7 mouse cellular contexts compared by ENCODE assay signal in the genomic region with DNA sequence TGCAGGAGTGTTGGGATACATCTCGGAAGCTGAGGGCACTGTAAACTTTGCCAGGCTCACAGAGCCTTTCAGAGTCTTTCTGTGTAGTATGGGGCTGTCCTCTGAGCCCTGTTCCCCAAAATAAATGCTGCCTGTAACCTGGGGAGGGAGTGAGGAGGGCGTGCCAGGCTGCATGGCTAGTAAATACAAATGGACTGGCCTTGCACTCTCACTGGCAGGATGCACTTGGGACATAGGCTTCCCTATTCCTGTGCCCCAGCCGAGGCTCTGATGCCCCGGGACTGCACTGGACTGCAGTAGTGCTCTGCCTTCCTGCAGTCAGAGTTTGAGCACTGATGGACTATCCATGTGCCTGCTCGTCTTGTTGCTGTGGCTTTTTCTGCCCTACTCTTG. TPM values are rescaled to one million over a fixed set of nuclear protein-coding genes. Genes with fewer than 3 reads are reported as not detected.
A peak's percentile ranks its signal among the peaks of the same experiment; 100 is the strongest.
DNase-seq lines count a peak whose midpoint lies in the region; ATAC-seq and TF ChIP-seq lines count a peak whose summit lies in the region.

No protein-coding gene starts in this region.

- peak overlapping the region; percentile 99 for H3K27ac ChIP-seq in spleen, adult 2 months (ENCODE audit: insufficient read depth, low read length)
- H3K27ac ChIP-seq in forebrain, postnatal 0 days (ENCODE audit: low read depth, low read length): peak overlapping the region; percentile 90
- peak overlapping the region; percentile 82 for H3K27ac ChIP-seq in liver, embryonic 12.5 days
- H3K27ac ChIP-seq in stomach, postnatal 0 days (replicated peaks): peak overlapping the region; percentile 99

- no peaks in the 10 kb centered on the region for H3K27me3 ChIP-seq in spleen, adult 2 months (ENCODE audit: control insufficient read depth, insufficient read depth, low read length)
- no peaks in the 10 kb centered on the region for H3K27me3 ChIP-seq in forebrain, postnatal 0 days (ENCODE audit: insufficient read depth, low read length)
- H3K27me3 ChIP-seq in liver, embryonic 12.5 days (replicated peaks): no peaks in the 10 kb centered on the region
- no peaks in the 10 kb centered on the region for H3K27me3 ChIP-seq in stomach, postnatal 0 days (ENCODE audit: control insufficient read depth, insufficient read depth, low read length)

- ATAC-seq in forebrain, postnatal 0 days: no peak
- no peak for ATAC-seq in liver, embryonic 12.5 days
- no peak for ATAC-seq in stomach, postnatal 0 days (ENCODE audit: low FRiP score, low TSS enrichment)
- ATAC-seq in cerebellum, adult (ENCODE audit: insufficient number of reproducible peaks, low FRiP score, low TSS enrichment): no peak

- no peak for TF ChIP-seq POLR2A in spleen, adult 2 months (IDR thresholded peaks at IDR 0.05; ENCODE audit: low read depth, low read length)

- peaks cover 25% of the 10 kb centered on the region for H3K4me1 ChIP-seq in spleen, adult 2 months (ENCODE audit: control insufficient read depth, insufficient read depth, insufficient read length)
- H3K4me1 ChIP-seq in forebrain, postnatal 0 days (ENCODE audit: insufficient read depth): peaks cover 19% of the 10 kb centered on the region
- H3K4me1 ChIP-seq in liver, embryonic 12.5 days: peaks cover 70% of the 10 kb centered on the region
- H3K4me1 ChIP-seq in stomach, postnatal 0 days (replicated peaks; ENCODE audit: control insufficient read depth, insufficient read depth): peaks cover 27% of the 10 kb centered on the region

- H3K36me3 ChIP-seq in spleen, adult 2 months (ENCODE audit: control insufficient read depth, insufficient read depth, low read length): peaks cover 21% of the 10 kb centered on the region
- H3K36me3 ChIP-seq in forebrain, postnatal 0 days (ENCODE audit: insufficient read depth): peaks cover 62% of the 10 kb centered on the region
- peaks cover 99% of the 10 kb centered on the region for H3K36me3 ChIP-seq in liver, embryonic 12.5 days
- H3K36me3 ChIP-seq in stomach, postnatal 0 days (ENCODE audit: control insufficient read depth, insufficient read depth, low read length): peaks cover 30% of the 10 kb centered on the region; the same call in 1 of the 2 replicates

- TF ChIP-seq CTCF in spleen, adult 2 months (IDR thresholded peaks at IDR 0.05; ENCODE audit: extremely low read depth, insufficient read depth, insufficient read length, insufficient replicate concordance): no peak
- TF ChIP-seq CTCF in forebrain, postnatal 0 days (IDR thresholded peaks at IDR 0.05; ENCODE audit: low read depth): no peak
- no peak for TF ChIP-seq CTCF in stomach, postnatal 0 days (IDR thresholded peaks at IDR 0.05; ENCODE audit: low read depth)

- TF ChIP-seq EP300 in stomach, postnatal 0 days (optimal IDR thresholded peaks at IDR 0.05): no peak

- H3K4me2 ChIP-seq in forebrain, postnatal 0 days (ENCODE audit: low read depth): peak overlapping the region; percentile 39
- H3K4me2 ChIP-seq in liver, embryonic 12.5 days: peak overlapping the region; percentile 38
- peak overlapping the region; percentile 54 for H3K4me2 ChIP-seq in stomach, postnatal 0 days (replicated peaks; ENCODE audit: low read depth)

- H3K4me3 ChIP-seq in spleen, adult 2 months (ENCODE audit: extremely low read depth, insufficient read depth, insufficient read length): peak overlapping the region; percentile 22; the same call in 1 of the 2 replicates
- H3K4me3 ChIP-seq in forebrain, postnatal 0 days (ENCODE audit: low read depth, low read length): no peak overlapping the region
- peak overlapping the region; percentile 21; the same call in 1 of the 2 replicates for H3K4me3 ChIP-seq in liver, embryonic 12.5 days
- H3K4me3 ChIP-seq in stomach, postnatal 0 days (ENCODE audit: low read depth, low read length): peak overlapping the region; percentile 32

- 54% methylated on average over 5 of the region's 5 CpGs for WGBS in spleen, adult 2 months
- WGBS in forebrain, postnatal 0 days: 48% methylated on average over 5 of the region's 5 CpGs
- WGBS in liver, embryonic 12.5 days (ENCODE audit: insufficient replicate concordance): 71% methylated on average over 5 of the region's 5 CpGs
- WGBS in stomach, postnatal 0 days: 24% methylated on average over 5 of the region's 5 CpGs

- DNase-seq in spleen, adult 2 months (ENCODE audit: low read depth in 1 of 2, low spot score in 2 of 2): no peak
- DNase-seq in spleen, adult 12 weeks (ENCODE audit: low spot score): no peak
- no peak for DNase-seq in forebrain, postnatal 0 days
- DNase-seq in stomach, postnatal 0 days (ENCODE audit: low spot score): no peak
- no peak for DNase-seq in gastrocnemius, postnatal 4 days (ENCODE audit: low spot score in 2 of 2)

- no peaks in the 10 kb centered on the region for H3K9me3 ChIP-seq in forebrain, postnatal 0 days (ENCODE audit: low read length)
- H3K9me3 ChIP-seq in liver, embryonic 12.5 days (replicated peaks): no peaks in the 10 kb centered on the region
- no peaks in the 10 kb centered on the region for H3K9me3 ChIP-seq in stomach, postnatal 0 days (ENCODE audit: control insufficient read depth, low read length)

- H3K9ac ChIP-seq in forebrain, postnatal 0 days: peak overlapping the region; percentile 34; the same call in 1 of the 2 replicates
- H3K9ac ChIP-seq in liver, embryonic 12.5 days: peak overlapping the region; percentile 39; the same call in 1 of the 2 replicates
- peak overlapping the region; percentile 63 for H3K9ac ChIP-seq in stomach, postnatal 0 days (ENCODE audit: low read length)

RNA-seq across cellular contexts. Expression of gene Ptpa, which starts 26.7 kb away (rescaled TPM):
- polyA plus RNA-seq in spleen, adult 2 months (2012; rRNA removed): 136 and 152 TPM in 2 replicates
- total RNA-seq in forebrain, postnatal 0 days (2014; rRNA removed): 129 and 132 TPM in 2 replicates
- 143 and 148 TPM in 2 replicates for polyA plus RNA-seq in forebrain, postnatal 0 days (2015; fragmentation: Nextera tagmentation; extraction: Ambion mirVana)
- 168 and 173 TPM in 2 replicates for polyA plus RNA-seq in liver, embryonic 12.5 days (2016; fragmentation: Nextera tagmentation; extraction: Ambion mirVana)
- 76.6 and 79.6 TPM in 2 replicates for polyA plus RNA-seq in stomach, postnatal 0 days (2015; fragmentation: Nextera tagmentation; extraction: Ambion mirVana)
- 100 to 1,000 TPM; 122 to 132 TPM for total RNA-seq in gastrocnemius, postnatal 4 days (2021)

RNA-seq across cellular contexts. Expression of gene Crat, which starts 26.9 kb away (rescaled TPM):
- polyA plus RNA-seq in spleen, adult 2 months (2012; rRNA removed): 53.9 and 55.2 TPM in 2 replicates
- total RNA-seq in forebrain, postnatal 0 days (2014; rRNA removed): 28.0 and 33.6 TPM in 2 replicates
- 20.7 and 24.0 TPM in 2 replicates for polyA plus RNA-seq in forebrain, postnatal 0 days (2015; fragmentation: Nextera tagmentation; extraction: Ambion mirVana)
- polyA plus RNA-seq in liver, embryonic 12.5 days (2016; fragmentation: Nextera tagmentation; extraction: Ambion mirVana): 26.0 and 28.6 TPM in 2 replicates
- polyA plus RNA-seq in stomach, postnatal 0 days (2015; fragmentation: Nextera tagmentation; extraction: Ambion mirVana): 22.0 and 25.9 TPM in 2 replicates
- total RNA-seq in gastrocnemius, postnatal 4 days (2021): 100 to 1,000 TPM; 229 to 241 TPM

RNA-seq across cellular contexts. Expression of gene Ier5l, which starts 31.5 kb away (rescaled TPM):
- 4.7 and 9.1 TPM in 2 replicates for polyA plus RNA-seq in spleen, adult 2 months (2012; rRNA removed)
- total RNA-seq in forebrain, postnatal 0 days (2014; rRNA removed): 17.7 and 19.9 TPM in 2 replicates
- 4.0 and 6.2 TPM in 2 replicates for polyA plus RNA-seq in forebrain, postnatal 0 days (2015; fragmentation: Nextera tagmentation; extraction: Ambion mirVana)
- polyA plus RNA-seq in liver, embryonic 12.5 days (2016; fragmentation: Nextera tagmentation; extraction: Ambion mirVana): 0.44 and 0.59 TPM in 2 replicates
- 1.8 and 4.4 TPM in 2 replicates for polyA plus RNA-seq in stomach, postnatal 0 days (2015; fragmentation: Nextera tagmentation; extraction: Ambion mirVana)
- total RNA-seq in gastrocnemius, postnatal 4 days (2021): 1 to 10 TPM; 8.2 to 8.9 TPM

RNA-seq across cellular contexts. Expression of gene Dolpp1, which starts 50.4 kb away (rescaled TPM):
- 31.9 and 48.2 TPM in 2 replicates for polyA plus RNA-seq in spleen, adult 2 months (2012; rRNA removed)
- 52.2 and 92.4 TPM in 2 replicates for total RNA-seq in forebrain, postnatal 0 days (2014; rRNA removed)
- polyA plus RNA-seq in forebrain, postnatal 0 days (2015; fragmentation: Nextera tagmentation; extraction: Ambion mirVana): 40.1 and 44.7 TPM in 2 replicates
- 23.5 and 24.3 TPM in 2 replicates for polyA plus RNA-seq in liver, embryonic 12.5 days (2016; fragmentation: Nextera tagmentation; extraction: Ambion mirVana)
- polyA plus RNA-seq in stomach, postnatal 0 days (2015; fragmentation: Nextera tagmentation; extraction: Ambion mirVana): 29.8 and 32.9 TPM in 2 replicates
- total RNA-seq in gastrocnemius, postnatal 4 days (2021): 10 to 100 TPM; 18.3 to 21.1 TPM
